Mouse (Mus musculus): Measurements from ENCODE around the gene Foxm1. TPM values are rescaled to one million over a fixed set of nuclear protein-coding genes. Genes with fewer than 3 reads are reported as not detected.
A peak's percentile ranks its signal among the peaks of the same experiment; 100 is the strongest.

The Foxm1 gene
- total RNA-seq (2014; fragmentation: Nextera tagmentation) (60.1 and 63.2 TPM in 2 replicates), total RNA-seq (2017) (5.8 and 6.7 TPM in 2 replicates)

DNA sequence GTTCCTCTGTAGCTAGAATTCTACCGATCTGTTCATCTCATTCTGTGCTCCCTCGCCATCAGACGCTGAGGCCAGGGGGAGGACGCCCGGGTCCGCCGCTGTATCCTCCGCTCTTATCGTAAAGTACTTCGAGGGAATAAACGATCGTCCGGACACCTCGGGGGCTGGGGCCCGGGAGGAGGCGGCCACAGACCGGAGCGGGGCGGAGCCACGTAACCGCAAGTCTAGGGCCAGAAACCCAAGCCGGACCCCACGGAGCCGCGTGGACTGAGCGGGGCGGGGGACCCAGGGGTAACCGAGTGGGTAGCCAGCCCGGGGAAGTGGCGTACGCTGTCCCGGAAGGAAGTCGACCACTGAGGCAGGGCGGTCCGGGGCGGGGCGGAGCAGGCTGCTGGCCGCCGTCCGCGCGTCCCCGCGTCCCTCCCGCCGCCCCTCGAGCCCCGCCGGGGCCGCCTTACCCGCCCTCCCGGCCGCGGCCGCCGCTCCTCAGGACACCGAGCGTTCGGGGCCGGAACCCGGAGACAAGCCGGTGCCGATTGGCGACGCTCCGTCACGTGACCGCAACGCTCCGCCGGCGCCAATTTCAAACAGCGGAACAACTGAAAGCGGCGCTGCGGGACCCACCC, at the start of gene Foxm1, which contains the start of gene Rhno1:
Gene Foxm1, plus strand, starts transcription at position 587 of the 626 bp plus-strand sequence.
Gene Rhno1, minus strand, starts transcription at position 531 of the 626 bp plus-strand sequence.
- ATAC-seq (replicated peaks; ENCODE audit: low FRiP score, low TSS enrichment, poor library complexity, severe bottlenecking) = peak; percentile 72

DNA sequence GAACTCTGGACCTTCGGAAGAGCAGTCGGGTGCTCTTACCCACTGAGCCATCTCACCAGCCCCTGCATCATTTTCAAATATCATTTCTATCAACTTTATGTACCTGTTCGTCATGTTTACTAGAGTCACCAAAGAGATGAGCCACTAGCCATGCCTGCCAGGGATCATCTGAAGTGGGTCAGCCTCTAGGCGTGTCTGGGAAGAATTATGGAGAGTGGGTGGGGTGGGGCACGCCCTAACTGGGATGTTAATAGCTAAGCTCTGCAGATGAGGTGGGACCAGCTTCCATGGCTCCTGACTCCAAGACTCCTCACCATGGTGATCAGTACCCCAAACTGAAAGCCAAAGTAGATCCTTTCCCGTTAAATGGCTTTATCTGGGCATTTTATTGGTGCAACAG, 48.0 kb upstream of the Foxm1 start:
- ATAC-seq (replicated peaks; ENCODE audit: low FRiP score, low TSS enrichment, poor library complexity, severe bottlenecking) = no peak

DNA sequence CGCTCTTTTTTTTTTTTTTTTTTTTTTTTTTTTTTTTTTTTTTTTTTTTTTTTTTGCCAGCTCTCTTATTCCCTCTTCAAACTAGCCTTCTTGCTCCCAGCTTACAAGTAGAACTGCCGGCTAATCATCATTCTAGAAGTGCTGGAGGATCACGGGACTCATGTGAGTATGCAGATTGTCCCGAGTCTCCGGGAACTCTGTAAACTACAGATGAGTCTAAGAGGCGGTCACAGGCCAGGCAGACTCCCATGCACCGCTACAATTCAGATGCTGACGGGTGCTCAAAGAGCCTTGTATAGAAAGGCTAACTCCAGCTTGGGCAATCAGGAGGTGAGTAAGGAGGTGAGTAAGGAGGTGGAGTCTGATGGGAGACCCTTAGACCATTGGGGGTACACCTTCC, 47.2 kb upstream of the Foxm1 start:
- no peak for ATAC-seq (replicated peaks; ENCODE audit: low FRiP score, low TSS enrichment, poor library complexity, severe bottlenecking)

DNA sequence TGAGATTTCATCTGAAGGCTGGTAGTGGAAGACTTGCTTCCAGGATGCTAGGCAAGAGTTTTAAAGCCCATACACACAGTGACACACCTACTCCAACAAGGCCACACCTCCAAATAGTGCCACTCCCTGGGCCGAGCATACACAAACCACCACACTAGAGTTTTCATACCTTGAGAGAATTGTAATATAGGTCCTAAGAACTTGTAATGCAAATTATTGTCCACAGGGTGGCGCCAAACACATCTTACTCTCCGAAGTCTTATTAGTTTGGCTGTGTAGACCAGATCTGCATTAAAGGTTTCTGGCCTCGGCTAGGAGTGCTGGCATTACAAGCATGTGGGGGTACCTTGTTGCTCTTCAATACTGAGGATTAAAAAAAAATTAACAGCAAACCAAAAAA, 44.5 kb upstream of the Foxm1 start:
- ATAC-seq (replicated peaks; ENCODE audit: low FRiP score, low TSS enrichment, poor library complexity, severe bottlenecking) = peak; percentile 89

DNA sequence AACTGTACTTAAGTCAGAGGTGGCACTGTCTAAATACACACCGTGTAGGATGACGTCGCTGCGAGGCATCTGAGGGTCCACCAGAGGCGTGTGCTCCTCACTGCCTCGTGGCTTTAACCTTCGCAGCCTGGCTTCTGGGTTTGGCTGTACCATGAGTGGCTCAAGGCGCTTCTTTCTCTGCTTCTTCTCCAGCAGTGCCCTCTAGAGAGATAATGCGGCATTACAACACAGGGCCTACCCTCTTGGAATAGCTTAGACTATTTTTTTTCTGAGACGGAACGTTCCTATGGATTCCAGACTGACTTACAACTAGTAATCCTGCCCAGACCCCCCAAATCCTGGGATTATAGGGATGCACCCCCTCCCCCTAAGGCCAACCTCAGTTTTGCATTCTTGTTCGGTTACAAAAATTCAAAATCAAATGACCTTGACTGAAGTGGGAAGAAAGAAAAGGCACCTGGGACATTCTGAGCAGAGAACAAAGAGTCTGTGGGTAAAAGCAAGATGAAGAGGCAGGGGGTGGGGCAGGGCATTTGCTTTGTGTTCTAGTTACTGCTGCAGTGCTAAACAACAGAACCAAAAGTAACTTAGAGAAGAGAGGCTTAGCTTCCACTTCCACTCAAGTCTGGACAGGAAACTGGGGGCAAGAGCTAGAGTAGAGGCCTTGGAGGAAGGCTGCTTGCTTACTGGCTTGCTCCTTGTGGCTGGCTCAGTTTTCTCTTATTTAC, 28.2 kb upstream of the Foxm1 start:
- peak; percentile 89 for ATAC-seq (replicated peaks; ENCODE audit: low FRiP score, low TSS enrichment, poor library complexity, severe bottlenecking)

DNA sequence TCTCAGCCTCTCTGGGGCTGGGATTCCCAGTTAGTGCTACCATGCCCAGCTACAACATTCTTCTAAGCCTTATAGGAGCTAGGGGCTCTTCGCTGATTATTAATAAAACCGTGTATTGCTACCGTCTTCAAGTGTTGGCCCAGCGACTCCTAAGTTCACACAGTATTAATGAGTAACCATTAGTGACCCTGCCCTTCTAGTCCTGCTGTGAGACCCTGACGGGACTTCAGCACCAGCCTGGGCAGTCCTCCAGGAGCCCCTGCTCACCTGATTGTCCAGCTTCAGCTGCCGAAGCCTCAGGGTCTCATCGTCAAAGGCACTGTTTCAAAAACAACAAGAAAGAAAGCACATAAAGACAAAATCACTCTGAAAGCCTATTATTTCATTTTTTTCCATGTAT, 25.3 kb upstream of the Foxm1 start:
- no peak for ATAC-seq (replicated peaks; ENCODE audit: low FRiP score, low TSS enrichment, poor library complexity, severe bottlenecking)

DNA sequence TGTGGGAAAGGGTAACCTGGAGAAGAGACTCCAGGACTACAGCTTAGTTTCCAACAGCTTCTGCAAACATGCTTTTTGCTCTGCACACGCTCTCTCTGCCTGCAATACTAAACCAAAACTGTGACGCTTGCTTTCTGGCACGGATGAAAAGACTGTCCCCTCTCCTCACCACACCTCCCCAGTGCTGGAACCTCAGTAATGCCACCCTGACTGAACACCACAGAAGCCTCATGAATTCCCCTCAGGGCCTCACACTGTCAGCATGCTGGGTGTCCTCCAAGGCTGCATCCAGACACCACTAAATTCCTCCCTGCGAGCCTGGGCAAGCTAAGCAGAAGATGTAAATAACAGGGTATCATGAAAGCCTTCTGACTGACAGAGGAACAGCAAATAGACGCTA, 23.9 kb upstream of the Foxm1 start:
- ATAC-seq (replicated peaks; ENCODE audit: low FRiP score, low TSS enrichment, poor library complexity, severe bottlenecking) = no peak

DNA sequence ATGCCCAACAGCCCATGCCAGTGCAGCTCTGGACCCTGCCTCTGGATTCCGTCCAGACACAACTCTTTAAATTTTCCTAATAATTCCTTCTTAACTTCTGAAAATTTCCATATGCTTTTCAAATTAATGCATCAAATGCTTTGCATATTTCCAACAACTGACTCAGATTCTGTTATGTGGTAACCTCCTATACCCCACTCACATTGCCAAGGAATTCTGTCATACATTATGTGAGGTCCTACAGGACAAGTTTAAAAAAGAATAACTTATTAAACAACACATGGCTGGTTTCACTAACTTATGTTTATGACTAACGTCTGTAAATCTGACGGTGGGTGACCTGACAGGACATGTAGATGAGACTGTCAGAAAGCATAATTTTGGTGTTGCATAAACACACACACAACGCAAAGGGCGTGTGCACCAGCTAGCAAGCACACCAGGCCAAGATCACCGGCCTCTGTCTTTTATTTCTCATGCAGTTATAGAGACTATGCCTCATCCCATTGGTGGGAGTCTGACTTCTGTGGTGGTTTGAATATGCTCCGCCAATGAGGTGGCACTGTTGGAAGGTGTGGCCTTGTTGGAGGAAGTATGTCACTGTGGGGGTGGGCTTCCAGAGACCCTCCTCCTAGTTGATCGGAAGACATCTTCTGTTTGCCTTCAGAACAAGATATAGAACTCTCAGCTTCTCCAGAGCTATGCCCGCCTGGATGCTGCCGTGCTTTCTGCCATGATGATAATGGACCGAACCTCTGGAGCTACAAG, 20.6 kb upstream of the Foxm1 start:
- no peak for ATAC-seq (replicated peaks; ENCODE audit: low FRiP score, low TSS enrichment, poor library complexity, severe bottlenecking)

DNA sequence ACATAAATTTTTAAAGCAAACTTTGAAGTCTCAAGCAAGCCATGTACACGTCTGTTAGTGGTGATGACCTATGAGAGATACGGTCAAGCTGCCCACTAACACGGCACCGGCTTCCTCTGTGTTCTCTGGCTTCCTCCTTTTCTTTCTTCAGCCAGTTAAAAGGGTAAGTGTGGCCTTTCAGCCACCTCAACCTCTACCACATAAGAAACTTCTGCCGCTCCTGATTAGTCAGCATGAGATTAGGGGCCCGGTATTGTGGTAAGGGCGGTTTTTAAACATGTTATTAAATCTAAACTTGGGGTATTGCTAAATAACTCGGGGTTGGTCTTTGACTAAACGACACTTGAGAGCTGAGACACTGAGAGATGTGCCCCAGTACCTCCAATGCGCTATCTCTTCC, 17.1 kb upstream of the Foxm1 start:
- peak; percentile 42; the same call in 1 of the 2 replicates for ATAC-seq (replicated peaks; ENCODE audit: low FRiP score, low TSS enrichment, poor library complexity, severe bottlenecking)

DNA sequence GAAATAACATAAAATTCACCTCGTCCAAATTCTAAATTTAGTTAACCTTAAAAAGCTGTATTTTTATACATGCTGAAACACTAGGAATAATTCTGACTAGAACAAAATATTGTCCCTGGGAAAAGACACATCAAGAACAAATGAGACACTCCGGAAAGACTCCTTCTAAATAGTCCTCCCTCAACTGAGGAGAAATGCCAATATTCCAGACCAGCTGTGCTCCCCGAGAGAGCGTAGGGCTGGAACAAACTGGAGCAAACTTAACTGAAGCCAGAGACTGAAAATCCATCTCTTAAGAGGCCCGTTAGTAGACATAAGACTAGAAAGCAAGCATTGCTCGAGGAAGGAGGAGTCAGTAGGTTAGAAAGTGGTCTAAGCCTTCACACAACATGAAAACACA, 16.0 kb upstream of the Foxm1 start:
- ATAC-seq (replicated peaks; ENCODE audit: low FRiP score, low TSS enrichment, poor library complexity, severe bottlenecking) = no peak

DNA sequence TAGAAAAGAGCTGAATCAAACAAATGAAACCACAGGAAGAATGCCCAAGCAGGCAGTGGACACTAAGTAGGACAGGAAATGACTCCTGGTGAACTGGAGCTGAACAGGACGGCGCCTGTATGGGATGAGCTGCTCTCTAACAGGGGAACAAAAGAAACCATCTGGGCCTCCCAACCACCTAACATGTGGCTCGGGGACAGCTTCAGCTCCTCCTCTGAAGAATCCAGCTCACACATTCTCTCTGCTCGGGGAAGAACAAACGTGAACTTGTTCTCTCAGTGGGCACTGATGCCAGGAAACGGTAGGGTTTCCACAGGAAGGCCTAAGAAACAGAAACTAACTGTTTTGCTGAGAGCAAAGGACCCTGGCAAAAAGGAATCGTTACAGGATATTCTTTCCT, 13.1 kb upstream of the Foxm1 start:
- ATAC-seq (replicated peaks; ENCODE audit: low FRiP score, low TSS enrichment, poor library complexity, severe bottlenecking) = no peak

DNA sequence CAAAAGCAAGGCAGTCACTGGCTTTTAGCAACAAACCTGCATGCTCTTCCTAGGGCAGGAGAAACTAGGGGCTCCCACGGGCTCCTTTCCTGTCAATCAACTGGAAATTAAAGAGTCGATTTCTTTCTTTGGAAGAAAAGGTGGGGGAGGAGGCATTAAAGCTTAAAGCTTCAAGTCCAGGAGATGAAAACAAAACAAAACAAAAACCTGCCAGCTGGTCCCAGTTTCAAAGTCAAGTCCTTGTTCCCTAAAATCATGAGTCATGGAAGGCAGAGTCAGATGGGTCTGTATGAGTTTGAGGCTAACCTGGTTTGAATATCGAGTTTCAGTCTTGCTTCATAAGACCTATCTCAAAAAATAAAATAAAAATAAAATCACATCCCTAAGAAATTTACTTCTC, 8.6 kb upstream of the Foxm1 start:
- ATAC-seq (replicated peaks; ENCODE audit: low FRiP score, low TSS enrichment, poor library complexity, severe bottlenecking) = no peak

DNA sequence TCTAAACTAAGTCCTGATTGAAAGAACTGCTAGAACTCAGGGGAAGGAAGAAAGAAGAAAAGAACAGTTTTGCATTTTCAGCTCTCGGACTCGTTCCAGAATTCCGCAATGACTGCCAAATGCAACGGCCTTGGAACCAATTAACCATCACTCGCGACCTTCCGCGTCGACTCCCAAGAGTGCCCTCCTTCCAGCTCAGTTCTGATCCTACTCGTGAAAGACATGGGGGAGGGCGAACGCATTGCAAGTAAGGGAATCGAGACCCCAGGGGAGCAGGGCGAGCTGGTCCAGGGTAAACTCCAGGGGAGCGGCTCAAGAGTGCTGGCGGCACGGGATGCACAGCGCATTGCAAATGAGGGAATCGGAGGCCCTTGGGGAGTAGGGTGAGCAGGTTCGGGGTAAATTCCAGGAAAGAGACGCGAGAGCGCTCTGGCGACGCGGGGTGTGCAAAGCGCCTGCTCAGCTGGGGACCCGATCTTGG, 7.5 kb upstream of the Foxm1 start:
- ATAC-seq (replicated peaks; ENCODE audit: low FRiP score, low TSS enrichment, poor library complexity, severe bottlenecking) = peak; percentile 1; the same call in 1 of the 2 replicates

DNA sequence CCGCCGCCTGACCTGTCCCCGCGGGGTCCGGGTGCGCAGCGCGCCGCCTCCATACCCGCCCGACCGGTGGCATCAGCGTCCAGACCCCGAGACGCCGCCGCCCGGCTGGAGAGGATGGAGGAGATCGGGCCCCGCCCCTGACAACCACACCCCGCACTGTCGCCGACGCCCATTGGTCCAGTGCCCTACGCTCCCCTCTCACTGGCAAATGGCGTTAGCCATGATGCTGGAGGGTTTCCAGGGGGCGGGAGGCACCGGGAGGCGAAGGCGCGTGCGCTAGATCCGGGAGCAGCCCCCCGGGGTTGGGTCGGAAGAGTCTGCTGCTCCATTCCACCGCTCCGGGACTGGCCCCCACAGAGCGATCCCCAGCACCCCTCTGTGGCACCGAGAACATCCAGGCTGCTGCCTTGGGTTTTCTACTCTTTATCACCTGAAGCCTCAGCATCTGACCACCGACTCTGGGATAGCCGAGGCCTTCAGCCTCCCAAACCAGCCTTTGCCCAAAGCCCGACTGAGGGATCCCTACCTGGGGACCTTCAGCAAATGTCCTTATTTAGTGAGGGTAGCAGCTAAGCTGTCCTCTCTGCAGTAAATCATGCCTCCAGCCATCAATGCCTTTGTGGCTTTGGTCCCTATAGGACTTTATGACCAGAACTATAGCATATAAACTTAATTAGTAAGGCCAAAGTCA, 6.9 kb upstream of the Foxm1 start, which contains the start of gene Tulp3:
Gene Tulp3, minus strand, starts transcription at position 126 of the 691 bp plus-strand sequence.
- peak; percentile 99 for ATAC-seq (replicated peaks; ENCODE audit: low FRiP score, low TSS enrichment, poor library complexity, severe bottlenecking)

DNA sequence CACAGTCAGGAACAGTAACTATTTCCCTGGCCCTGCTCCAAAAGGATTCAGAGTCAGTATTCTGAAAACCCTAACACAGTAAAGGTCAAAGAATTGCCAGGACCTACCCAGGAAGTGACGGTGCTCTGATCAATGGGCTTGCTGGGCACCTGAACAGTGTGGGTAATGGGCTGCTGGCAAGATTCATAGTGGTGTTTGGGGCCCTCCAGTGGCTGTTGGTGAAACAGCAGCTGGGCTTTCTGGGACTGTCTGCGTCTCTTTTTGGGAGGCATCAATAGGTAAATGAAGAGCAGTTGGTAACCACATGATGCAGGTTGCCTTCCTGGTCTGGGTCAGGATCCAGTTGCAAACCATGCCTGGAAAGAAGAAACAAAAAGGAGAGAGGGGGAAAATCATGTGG, 3.8 kb upstream of the Foxm1 start:
- no peak for ATAC-seq (replicated peaks; ENCODE audit: low FRiP score, low TSS enrichment, poor library complexity, severe bottlenecking)

DNA sequence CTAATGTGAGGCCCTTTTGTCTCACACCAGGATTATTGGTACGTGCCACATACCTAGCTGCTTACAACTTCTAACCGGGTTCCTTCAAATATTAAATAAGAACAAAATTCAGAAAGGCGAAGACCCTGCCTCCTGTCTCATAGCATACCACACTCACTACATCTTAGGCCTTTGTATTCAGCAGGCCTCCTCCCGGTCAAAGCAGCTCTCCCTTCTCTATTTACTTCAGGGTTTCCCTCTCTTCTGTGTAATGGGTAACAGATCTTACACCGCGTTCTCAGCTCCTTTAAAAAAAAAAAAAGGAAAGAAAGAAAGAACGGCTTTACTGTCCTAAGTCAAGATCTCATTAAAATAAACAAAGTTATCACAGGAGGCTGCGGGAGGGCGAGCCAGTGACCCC, 866 bp upstream of the Foxm1 start:
- peak; percentile 11; the same call in 1 of the 2 replicates for ATAC-seq (replicated peaks; ENCODE audit: low FRiP score, low TSS enrichment, poor library complexity, severe bottlenecking)

DNA sequence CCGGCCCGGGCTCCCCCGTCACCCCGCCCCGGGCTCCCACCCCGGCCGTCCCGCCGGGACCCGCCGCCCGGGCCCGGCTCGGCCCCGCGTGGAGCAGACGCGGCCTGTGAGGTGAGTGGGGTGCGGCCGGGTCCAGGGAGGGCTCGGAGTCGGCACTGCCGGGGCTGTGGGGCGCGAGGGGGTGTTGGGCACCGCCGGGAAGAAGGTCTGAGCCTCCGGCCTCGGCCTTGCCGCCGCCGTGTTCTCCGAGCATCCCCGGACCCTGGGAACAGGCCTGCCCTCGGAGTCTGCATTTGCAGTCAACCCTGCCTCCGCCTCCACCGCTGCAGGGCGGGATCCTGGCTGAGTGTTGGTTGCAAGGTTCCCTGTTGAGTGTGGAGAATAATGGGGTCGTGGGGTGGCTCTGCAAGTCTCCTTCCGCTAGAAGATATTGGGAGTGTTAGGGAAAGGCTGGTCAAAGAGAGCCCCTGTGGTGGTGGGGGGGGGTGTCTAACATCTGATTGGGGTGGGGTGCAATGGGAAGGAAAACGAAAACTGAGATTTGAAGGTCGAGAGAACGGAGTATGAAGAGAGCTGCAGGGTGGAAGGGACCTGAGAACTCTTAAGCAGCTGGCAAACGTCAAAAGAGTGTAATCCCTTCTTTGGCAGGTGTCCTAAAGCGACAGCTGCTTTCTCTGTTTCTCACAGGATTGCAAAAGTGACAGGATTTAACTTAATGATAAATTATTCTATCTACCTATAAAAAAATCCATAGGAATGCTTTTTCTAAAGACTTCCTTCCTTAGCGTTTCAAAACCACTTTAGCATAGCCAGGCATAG, 449 bp downstream of the Foxm1 start:
- peak; percentile 17 for ATAC-seq (replicated peaks; ENCODE audit: low FRiP score, low TSS enrichment, poor library complexity, severe bottlenecking)

DNA sequence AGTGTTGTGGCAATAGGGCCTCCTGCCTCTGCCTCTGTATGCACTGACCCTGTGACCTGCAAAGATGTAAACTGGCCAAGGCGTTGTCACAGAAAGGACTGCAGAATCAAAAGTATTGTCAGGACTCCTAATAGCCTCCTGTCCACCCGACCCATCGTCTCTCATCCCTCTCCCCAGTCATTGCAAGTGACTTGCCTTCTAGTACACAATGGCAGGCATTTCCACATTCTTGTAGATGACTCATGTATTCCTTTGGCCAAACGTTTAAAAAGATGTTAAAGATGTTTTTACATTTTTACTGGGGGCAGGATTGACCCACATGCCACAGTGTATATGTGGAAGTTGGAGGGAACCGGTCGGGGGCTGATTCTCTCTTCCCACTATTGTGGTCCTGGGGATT, 2.0 kb downstream of the Foxm1 start:
- ATAC-seq (replicated peaks; ENCODE audit: low FRiP score, low TSS enrichment, poor library complexity, severe bottlenecking) = no peak

DNA sequence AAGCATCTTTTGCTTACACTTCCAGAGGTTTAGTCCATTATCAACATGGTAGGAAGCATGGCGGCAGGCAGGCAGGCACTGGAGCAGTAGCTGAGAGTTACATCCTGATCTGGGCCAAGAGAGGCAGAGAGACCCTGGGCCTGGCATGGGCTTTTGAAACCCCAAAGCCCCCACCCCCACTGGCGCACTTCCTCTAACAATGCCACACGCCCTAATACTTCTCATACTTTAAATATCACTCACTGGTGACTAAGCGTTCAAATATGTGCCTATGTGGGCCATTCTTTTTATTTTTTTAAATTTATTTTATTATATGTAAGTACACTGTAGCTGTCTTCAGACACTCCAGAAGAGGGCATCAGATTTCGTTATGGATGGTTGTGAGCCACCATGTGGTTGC, 3.7 kb downstream of the Foxm1 start:
- no peak for ATAC-seq (replicated peaks; ENCODE audit: low FRiP score, low TSS enrichment, poor library complexity, severe bottlenecking)

Measured in megakaryocyte-erythroid progenitor cell, adult 5-6 weeks (primary cell).